ENCODE assay signal across 8 mouse cellular contexts in the genomic region with DNA sequence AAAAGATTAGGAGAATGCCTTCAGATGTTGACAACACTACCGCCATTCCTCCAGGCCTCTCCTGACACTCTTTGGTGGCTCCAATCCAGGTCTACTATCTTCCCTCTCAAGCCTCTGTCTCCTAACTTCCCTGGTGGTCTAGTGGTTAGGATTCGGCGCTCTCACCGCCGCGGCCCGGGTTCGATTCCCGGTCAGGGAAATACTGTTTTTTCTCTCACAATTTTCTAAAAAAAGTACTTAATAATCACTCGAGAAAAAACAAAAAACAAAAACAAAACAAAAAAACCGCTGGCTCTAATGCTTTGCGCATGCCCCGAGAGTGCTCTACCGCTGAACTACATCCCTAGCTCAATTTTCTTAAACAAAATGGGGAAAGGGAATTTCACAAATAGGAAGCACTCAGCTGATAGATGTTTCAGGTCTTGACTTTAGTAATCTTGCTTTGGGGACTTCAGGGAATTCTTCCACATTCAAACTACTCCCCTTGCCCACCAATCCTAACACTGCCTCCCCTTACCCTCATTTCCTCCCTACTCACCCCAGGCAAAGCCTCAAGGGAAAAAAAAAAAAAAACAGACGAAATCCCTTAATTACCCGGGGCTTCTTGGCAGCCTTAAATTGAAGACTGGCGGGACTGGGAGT. TPM values are rescaled to one million over a fixed set of nuclear protein-coding genes. Genes with fewer than 3 reads are reported as not detected.
DNase-seq lines count a peak whose midpoint lies in the region; ATAC-seq and TF ChIP-seq lines count a peak whose summit lies in the region.

No protein-coding gene starts in this region.

- H3K4me3 ChIP-seq in CH12.LX (replicated peaks in 1 of 3; ENCODE audit: low read depth in 2 of 3, low read length in 2 of 3, poor library complexity in 1 of 3) = peak overlapping the region; percentile 13 to 85 (median 66)
- peak overlapping the region; percentile 66 for H3K4me3 ChIP-seq in forebrain, embryonic 14.5 days (ENCODE audit: low read depth, low read length)
- peak overlapping the region; percentile 68 for H3K4me3 ChIP-seq in layer of hippocampus, adult 2 months
- peak overlapping the region; percentile 38 for H3K4me3 ChIP-seq in lung, adult 2 months (replicated peaks; ENCODE audit: extremely low read depth, low read depth, low read length)
- H3K4me3 ChIP-seq in thymus, adult 2 months (ENCODE audit: control insufficient read depth, insufficient read depth, low read length) = peak overlapping the region; percentile 98

- no peak for TF ChIP-seq RAD21 in CH12.LX (IDR thresholded peaks at IDR 0.05; ENCODE audit: low read depth, low read length)

- in situ Hi-C loops in CH12.LX (cut with MboI; ENCODE audit: low pct_ligation_motif_present, low pct_unique_long_range_greater_than_20kb, low sequenced_read_pairs) = no loop called here

- H3K27me3 ChIP-seq in CH12.LX (replicated peaks) = no peaks in the 10 kb centered on the region
- no peaks in the 10 kb centered on the region for H3K27me3 ChIP-seq in forebrain, embryonic 14.5 days (replicated peaks; ENCODE audit: control insufficient read depth, insufficient read depth, low read length)
- no peaks in the 10 kb centered on the region for H3K27me3 ChIP-seq in thymus, adult 2 months (ENCODE audit: control insufficient read depth, insufficient read depth, low read length)

- no peak for TF ChIP-seq POLR2A in CH12.LX (IDR thresholded peaks at IDR 0.05; ENCODE audit: low read depth, low read length)
- TF ChIP-seq POLR2A in lung, adult 2 months (IDR thresholded peaks at IDR 0.05; ENCODE audit: borderline replicate concordance, extremely low read depth, low read depth, low read length) = no peak
- TF ChIP-seq POLR2A in thymus, adult 2 months (IDR thresholded peaks at IDR 0.05; ENCODE audit: control insufficient read depth, extremely low read depth, insufficient read depth, low read length, poor library complexity) = no peak

- H3K9me3 ChIP-seq in CH12.LX (replicated peaks; ENCODE audit: low read length) = peaks cover 3% of the 10 kb centered on the region
- no peaks in the 10 kb centered on the region for H3K9me3 ChIP-seq in forebrain, embryonic 14.5 days (replicated peaks; ENCODE audit: control insufficient read depth, low read length)

- H3K79me2 ChIP-seq in CH12.LX (replicated peaks; ENCODE audit: control insufficient read depth, extremely low read depth, insufficient read depth, poor library complexity, severe bottlenecking) = no peaks in the 10 kb centered on the region

- intact Hi-C loops in heart, postnatal 14 days (cut with DNase I) = loop anchor here (5.0 to 10.0 kb wide), 2 partner anchors 69 to 1247 kb away; no protein-coding TSS in a partner anchor

- 0 out of 2 replicates have a peak, but pooled peaks have one; percentile 7 for TF ChIP-seq EP300 in CH12.LX (IDR thresholded peaks at IDR 0.05; ENCODE audit: low read length)

- TF ChIP-seq CTCF in CH12.LX (conservative IDR thresholded peaks at IDR 0.05 in 1 of 2, IDR thresholded peaks at IDR 0.05 in 1 of 2; ENCODE audit: low read depth in 2 of 2, low read length in 2 of 2) = no peak
- TF ChIP-seq CTCF in layer of hippocampus, adult 2 months (conservative IDR thresholded peaks at IDR 0.05) = no peak
- no peak for TF ChIP-seq CTCF in lung, adult 2 months (IDR thresholded peaks at IDR 0.05; ENCODE audit: insufficient read depth, low read length)
- no peak for TF ChIP-seq CTCF in thymus, adult 2 months (IDR thresholded peaks at IDR 0.05; ENCODE audit: borderline replicate concordance, control insufficient read depth, extremely low read depth, insufficient read depth, low read length, poor library complexity)

- peak; percentile 67 for ATAC-seq in forebrain, embryonic 14.5 days

- H3K27ac ChIP-seq in CH12.LX (ENCODE audit: insufficient read depth, low read depth) = no peak overlapping the region
- peak overlapping the region; percentile 18; the same call in 1 of the 2 replicates for H3K27ac ChIP-seq in forebrain, embryonic 14.5 days (ENCODE audit: low read depth, low read length)
- peak overlapping the region; percentile 85 for H3K27ac ChIP-seq in layer of hippocampus, adult 2 months
- H3K27ac ChIP-seq in thymus, adult 2 months (ENCODE audit: control insufficient read depth, insufficient read depth, low read length) = no peak overlapping the region

- no peak overlapping the region; the same call in 1 of the 2 replicates for H3K9ac ChIP-seq in CH12.LX (ENCODE audit: insufficient read depth, low read depth)
- H3K9ac ChIP-seq in forebrain, embryonic 14.5 days (ENCODE audit: low read length) = peak overlapping the region; percentile 46; the same call in 1 of the 2 replicates

- peaks cover 0 to 16% of the 10 kb centered on the region in 2 experiments; a peak in 2 of 4 replicates for H3K4me1 ChIP-seq in CH12.LX (ENCODE audit: control insufficient read depth in 1 of 2, insufficient read depth in 2 of 2)
- H3K4me1 ChIP-seq in forebrain, embryonic 14.5 days (ENCODE audit: control insufficient read depth, insufficient read depth, low read length) = no peaks in the 10 kb centered on the region; the same call in 1 of the 2 replicates
- H3K4me1 ChIP-seq in lung, adult 2 months (ENCODE audit: control insufficient read depth, insufficient read depth, low read length) = no peaks in the 10 kb centered on the region; the same call in 1 of the 2 replicates
- H3K4me1 ChIP-seq in thymus, adult 2 months (replicated peaks; ENCODE audit: control insufficient read depth, insufficient read depth, low read length) = peaks cover 4% of the 10 kb centered on the region

- under 1% methylated on average over 17 of the region's 17 CpGs for WGBS in forebrain, embryonic 14.5 days
- 2% methylated on average over 17 of the region's 17 CpGs for WGBS in lung, adult 2 months
- 2% methylated on average over 17 of the region's 17 CpGs for WGBS in thymus, adult 2 months

- H3K4me2 ChIP-seq in CH12.LX (ENCODE audit: insufficient read depth, low read depth, poor library complexity, severe bottlenecking) = peak overlapping the region; percentile 60
- H3K4me2 ChIP-seq in forebrain, embryonic 14.5 days (ENCODE audit: low read length) = peak overlapping the region; percentile 91

- peak; percentile 75 for DNase-seq in CH12.LX (ENCODE audit: extremely low read depth)
- DNase-seq in brain, embryonic 18.5 days (ENCODE audit: low read depth, low spot score) = peak; percentile 64
- peak; percentile 85 for DNase-seq in forebrain, embryonic 14.5 days (ENCODE audit: low spot score)
- DNase-seq in heart, postnatal 14 days = peak; percentile 80 to 89
- peak; percentile 87 to 95 for DNase-seq in layer of hippocampus, adult 2 months (ENCODE audit: low spot score in 2 of 2)
- peak; percentile 70 for DNase-seq in lung, adult 2 months
- peak; percentile 65 for DNase-seq in ovary, adult 18-20 months (ENCODE audit: low spot score)
- DNase-seq in thymus, adult 2 months = peak; percentile 55

- no peaks in the 10 kb centered on the region for H3K36me3 ChIP-seq in CH12.LX (replicated peaks in 1 of 2; ENCODE audit: control insufficient read depth in 1 of 2, insufficient read depth in 1 of 2, low read length in 1 of 2)
- H3K36me3 ChIP-seq in forebrain, embryonic 14.5 days (ENCODE audit: control insufficient read depth, insufficient read depth, low read length) = no peaks in the 10 kb centered on the region
- H3K36me3 ChIP-seq in thymus, adult 2 months (ENCODE audit: control insufficient read depth, insufficient read depth, low read length) = no peaks in the 10 kb centered on the region

- dilution Hi-C loops in CH12.LX (cut with MboI; ENCODE audit: extremely low pct_ligation_motif_present, extremely low pct_unique_long_range_greater_than_20kb, low sequenced_read_pairs) = no loop called here

TF ChIP-seq in CH12.LX, 34 proteins besides CTCF, POLR2A, EP300 and RAD21 (continues in another document):
- TF ChIP-seq PAX5 (IDR thresholded peaks at IDR 0.05; ENCODE audit: low read length) = no peak
- TF ChIP-seq IRF4 (IDR thresholded peaks at IDR 0.05; ENCODE audit: low read depth, low read length) = no peak
- TF ChIP-seq MEF2A (IDR thresholded peaks at IDR 0.05; ENCODE audit: borderline replicate concordance, low read depth, low read length) = no peak
- peak; percentile 81 for TF ChIP-seq ELF1 (IDR thresholded peaks at IDR 0.05; ENCODE audit: low read depth, low read length)
- no peak for TF ChIP-seq CHD1 (IDR thresholded peaks at IDR 0.05; ENCODE audit: low read depth, low read length)
- no peak for TF ChIP-seq ZC3H11A (IDR thresholded peaks at IDR 0.05; ENCODE audit: low read depth, low read length)
- no peak for TF ChIP-seq SIN3A (IDR thresholded peaks at IDR 0.05; ENCODE audit: low read length)
- no peak for TF ChIP-seq TCF12 (IDR thresholded peaks at IDR 0.05; ENCODE audit: low read depth, low read length)
- peak; percentile 36 for TF ChIP-seq ZNF384 (IDR thresholded peaks at IDR 0.05; ENCODE audit: low read depth, low read length)
- TF ChIP-seq MXI1 (IDR thresholded peaks at IDR 0.05; ENCODE audit: low read depth, low read length) = peak; percentile 22; the same call in 1 of the 2 replicates
- no peak for TF ChIP-seq POLR2AphosphoS2 (IDR thresholded peaks at IDR 0.05; ENCODE audit: low read depth, low read length)
- TF ChIP-seq BHLHE40 (IDR thresholded peaks at IDR 0.05; ENCODE audit: low read depth, low read length) = no peak
- TF ChIP-seq HCFC1 (IDR thresholded peaks at IDR 0.05; ENCODE audit: low read depth, low read length) = no peak; the same call in 1 of the 2 replicates
- no peak for TF ChIP-seq JUND (conservative IDR thresholded peaks at IDR 0.05; ENCODE audit: low read depth, low read length)
- no peak for TF ChIP-seq JUN (IDR thresholded peaks at IDR 0.05; ENCODE audit: insufficient read depth, low read depth, low read length)
- no peak for TF ChIP-seq ETS1 (conservative IDR thresholded peaks at IDR 0.05; ENCODE audit: low read depth, low read length)
- peak; percentile 98 for TF ChIP-seq TBP (conservative IDR thresholded peaks at IDR 0.05; ENCODE audit: low read depth, low read length)
- no peak for TF ChIP-seq MYC (IDR thresholded peaks at IDR 0.05; ENCODE audit: low read depth, low read length)
- TF ChIP-seq RCOR1 (conservative IDR thresholded peaks at IDR 0.05; ENCODE audit: low read depth, low read length) = no peak
- TF ChIP-seq UBTF (IDR thresholded peaks at IDR 0.05; ENCODE audit: low read depth, low read length) = no peak
- TF ChIP-seq CHD2 (IDR thresholded peaks at IDR 0.05; ENCODE audit: low read length) = 0 out of 2 replicates have a peak, but pooled peaks have one; percentile 9

RNA-seq across cellular contexts. Expression of gene Acp6, which starts 0.5 kb away (rescaled TPM):
- total RNA-seq in CH12.LX (2012; rRNA removed) = 7.5 and 12.5 TPM in 2 replicates
- total RNA-seq in CH12.LX (2014; rRNA removed) = 12.1 and 12.2 TPM in 2 replicates
- 10.3 and 10.8 TPM in 2 replicates for polyA plus RNA-seq in CH12.LX (2012; ENCODE audit: insufficient read length, low read depth)
- 15.6 and 20.4 TPM in 2 replicates for polyA plus RNA-seq in forebrain, embryonic 14.5 days (2014; fragmentation: Nextera tagmentation; extraction: Ambion mirVana)
- 10 to 100 TPM; 28.9 to 29.9 TPM for total RNA-seq in heart, postnatal 14 days (2021)
- 10 to 100 TPM; 35.9 to 37.7 TPM for total RNA-seq in layer of hippocampus, adult 2 months (2021)
- 23.4 and 27.8 TPM in 2 replicates for polyA plus RNA-seq in lung, adult 2 months (2012; rRNA removed)
- 45.1 and 49.3 TPM in 2 replicates for polyA plus RNA-seq in thymus, adult 2 months (2012; rRNA removed)

Comparison
In these comparisons a context has a peak if more than half of its experiments do, and no peak if none do; other contexts are left out.
1. H3K27ac ChIP-seq: peak in forebrain, embryonic 14.5 days (single experiment) and layer of hippocampus, adult 2 months (single experiment); none in CH12.LX (single experiment) and thymus, adult 2 months (single experiment).
2. H3K4me3 ChIP-seq: peak in every context shown above with its lines; median percentile 98 in thymus, adult 2 months; 68 in layer of hippocampus, adult 2 months; 66 in CH12.LX; 66 in forebrain, embryonic 14.5 days; 38 in lung, adult 2 months.
3. Peak in every context shown above with its lines, with median percentiles within 50 percentile points of each other: DNase-seq.